Mouse (Mus musculus): ENCODE results near the gene Fam174b.

Gene Fam174b

DNA sequence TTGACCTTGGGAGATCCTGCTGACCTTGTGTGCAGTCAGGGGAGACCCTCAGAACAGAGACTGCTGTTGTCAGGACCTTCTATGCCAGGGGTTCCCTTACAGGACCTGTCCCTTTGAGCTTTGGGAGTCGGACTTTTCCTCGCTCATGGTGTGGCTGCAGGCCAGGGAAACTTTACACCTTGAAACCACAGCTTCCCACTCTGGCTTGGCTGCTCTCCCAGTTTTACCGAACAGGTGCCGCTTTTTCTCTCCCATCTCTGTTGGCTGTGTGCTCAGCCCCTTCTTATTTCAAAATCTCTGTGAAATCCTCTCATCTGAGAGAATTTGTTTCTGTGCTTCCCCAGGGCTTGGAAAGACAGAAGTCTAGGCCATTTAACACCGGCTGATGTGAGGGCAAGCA, 5.8 kb downstream of the Fam174b start:
- CTCF ChIA-PET = no interaction called here
- POLR2A ChIA-PET = no interaction called here

DNA sequence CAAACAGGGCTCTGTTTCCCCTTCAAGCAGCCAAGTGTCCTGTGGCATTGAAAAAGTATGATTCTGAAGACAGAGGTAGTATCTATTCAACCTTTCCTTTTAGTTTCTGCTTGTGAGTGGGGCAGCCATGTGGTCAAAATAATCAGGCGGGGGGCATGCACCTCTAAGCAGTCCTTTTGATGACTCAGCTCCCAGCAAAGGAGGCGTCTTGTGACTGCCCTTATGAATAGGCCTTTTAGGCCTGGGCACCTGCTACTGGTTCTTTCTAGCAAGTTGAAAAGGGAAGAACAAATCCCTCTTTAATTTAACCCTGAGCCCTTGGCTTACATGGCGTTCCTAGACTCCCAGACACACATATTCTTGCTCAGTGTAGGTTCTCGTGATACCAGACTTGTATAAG, 6.7 kb downstream of the Fam174b start:
- ChIA-PET POLR2A (no interaction called here), CTCF (interaction anchor here in 1 of 4 experiments (1.1 kb wide), 1 partner anchor 92 kb away, joined by 6 read pairs; no protein-coding TSS in a partner anchor)

DNA sequence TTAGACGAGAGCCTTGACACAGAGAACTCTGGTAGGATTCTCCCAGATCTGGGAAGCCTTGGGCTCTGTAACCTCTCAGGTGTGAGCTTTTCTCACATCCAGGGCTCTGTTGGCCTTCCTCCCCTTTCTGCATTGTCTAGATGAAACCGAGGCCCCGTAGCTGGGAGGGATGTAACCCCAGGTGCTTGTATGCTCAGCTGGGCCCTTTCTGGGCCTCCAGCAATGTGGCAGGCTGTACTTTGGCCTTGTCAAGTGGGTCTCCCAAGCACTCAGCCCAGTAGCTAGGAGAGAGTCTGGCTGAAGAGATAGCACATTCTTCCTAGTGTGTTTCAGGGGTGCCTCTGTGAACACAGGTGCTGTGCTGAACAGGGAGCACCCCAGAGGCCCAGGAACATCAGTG, 7.4 kb downstream of the Fam174b start:
- ChIA-PET CTCF (interaction anchor here in 2 of 4 experiments (1.1 to 1.2 kb wide), 2 partner anchors 92 kb away, joined by 3 to 6 read pairs; no protein-coding TSS in a partner anchor), POLR2A (no interaction called here)

DNA sequence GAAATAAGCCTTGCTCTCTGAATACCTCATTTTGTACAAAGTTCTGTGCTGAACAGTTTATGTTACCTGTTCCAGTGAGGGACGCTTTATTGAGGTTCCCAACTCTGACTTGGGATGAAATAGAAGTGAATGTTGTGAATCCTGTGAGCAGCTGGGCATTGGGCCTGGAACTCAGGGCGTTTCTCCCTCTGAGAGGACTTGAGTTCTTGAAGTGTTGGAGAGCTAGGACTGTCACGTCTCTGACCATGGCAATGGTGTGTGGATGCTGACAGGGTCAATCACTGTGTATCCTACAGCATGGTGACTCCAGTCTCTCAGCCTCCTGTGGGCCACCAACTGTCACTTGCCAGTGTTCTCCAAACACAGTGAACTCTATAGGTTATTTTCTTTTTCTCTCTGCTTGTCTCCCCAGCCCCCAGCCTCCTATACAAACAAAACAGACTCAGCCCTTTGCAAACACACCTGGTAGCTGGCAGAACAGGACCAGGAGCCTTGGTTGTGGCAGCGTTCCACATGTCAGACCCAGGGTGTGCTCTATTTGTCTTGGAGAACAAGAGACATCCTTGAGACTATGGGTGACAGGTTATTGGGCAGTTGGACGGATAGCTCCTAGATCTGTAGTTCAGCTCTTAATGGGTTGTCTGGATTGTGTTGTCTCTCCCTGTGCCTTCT, 8.5 kb downstream of the Fam174b start:
- POLR2A ChIA-PET = no interaction called here

GRCm38 (mm10) chr7:73749339-73749738, 9.2 kb downstream of the Fam174b start:
- ChIA-PET POLR2A (no interaction called here), CTCF (interaction anchor here in 3 of 4 experiments (0.5 to 1.7 kb wide), 9 partner anchors 8 to 96 kb away, joined by 3 to 13 read pairs (median 4); partner anchors contain the start of gene Fam174b (in 1 of the 3))

More for the DNA sequence above, 8.5 kb downstream of the Fam174b start:
- CTCF ChIA-PET = interaction anchor here in 3 of 4 experiments (0.5 to 1.7 kb wide), 9 partner anchors 7 to 94 kb away, joined by 3 to 13 read pairs (median 3); no protein-coding TSS in a partner anchor

- ChIA-PET POLR2A (interaction anchor here in 1 of 4 experiments (1.0 kb wide), 1 partner anchor 9 kb away, joined by 4 read pairs; no protein-coding TSS in a partner anchor), CTCF (interaction anchor here (0.6 to 1.7 kb wide), 7 partner anchors 9 to 97 kb away, joined by 3 to 13 read pairs (median 4); partner anchors contain the start of gene Fam174b (in 1 of the 4))
Measured at GRCm38 (mm10) chr7:73749983-73750382, 9.9 kb downstream of the Fam174b start.

- CTCF ChIA-PET = no interaction called here
- POLR2A ChIA-PET = no interaction called here
Measured at GRCm38 (mm10) chr7:73753598-73753997, 13.5 kb downstream of the Fam174b start.

DNA sequence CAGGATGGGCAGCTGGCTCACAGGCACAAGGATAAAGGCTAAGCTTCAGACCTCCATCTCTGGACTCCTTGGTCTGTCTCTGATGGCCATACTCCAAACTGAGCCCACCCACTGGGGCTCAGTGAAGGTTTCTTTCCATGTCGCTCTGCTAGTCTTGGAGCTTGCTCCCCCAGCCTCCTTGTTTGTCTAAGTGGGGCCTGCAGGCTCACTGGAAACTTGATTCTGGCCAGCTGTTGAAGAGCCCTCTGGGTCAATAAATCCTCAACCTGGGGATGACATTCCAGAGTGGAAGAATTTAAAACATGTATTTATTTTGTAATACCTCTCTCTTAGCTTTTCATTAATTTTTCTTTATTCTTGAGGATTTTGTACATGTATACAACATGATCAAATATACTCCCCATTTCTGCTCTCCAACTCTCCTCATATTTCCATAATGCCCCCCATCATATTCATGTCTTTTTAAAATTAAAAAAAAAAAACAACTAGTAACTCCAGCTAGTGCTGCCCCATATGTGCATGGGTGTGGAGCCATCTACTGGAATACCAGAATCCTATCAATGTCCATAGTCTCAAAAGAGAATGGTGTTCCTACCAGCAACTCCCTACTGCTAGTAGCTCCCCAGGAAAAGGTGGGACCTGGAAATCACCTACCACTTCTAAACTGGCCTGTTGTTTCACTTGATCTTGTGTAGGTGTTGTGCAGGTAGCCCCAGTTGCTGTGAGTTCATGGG, 15.4 kb downstream of the Fam174b start:
- ChIA-PET CTCF (interaction anchor here in 1 of 4 experiments (0.6 kb wide), 1 partner anchor 102 kb away, joined by 4 read pairs; no protein-coding TSS in a partner anchor), POLR2A (interaction anchor here in 2 of 4 experiments (0.6 to 0.8 kb wide), 3 partner anchors 17 to 243 kb away, joined by 3 to 4 read pairs (median 3); no protein-coding TSS in a partner anchor)

GRCm38 (mm10) chr7:73761691-73762189, 21.6 kb downstream of the Fam174b start:
- POLR2A ChIA-PET = interaction anchor here in 1 of 4 experiments (1.1 kb wide), 1 partner anchor 91 kb away, joined by 3 read pairs; no protein-coding TSS in a partner anchor
- CTCF ChIA-PET = no interaction called here

GRCm38 (mm10) chr7:73764679-73765078, 24.6 kb downstream of the Fam174b start:
- ChIA-PET CTCF (no interaction called here), POLR2A (no interaction called here)

GRCm38 (mm10) chr7:73765186-73765903, 25.2 kb downstream of the Fam174b start:
- CTCF ChIA-PET = no interaction called here
- POLR2A ChIA-PET = no interaction called here

GRCm38 (mm10) chr7:73769224-73769623, 29.1 kb downstream of the Fam174b start:
- POLR2A ChIA-PET = no interaction called here
- CTCF ChIA-PET = no interaction called here

DNA sequence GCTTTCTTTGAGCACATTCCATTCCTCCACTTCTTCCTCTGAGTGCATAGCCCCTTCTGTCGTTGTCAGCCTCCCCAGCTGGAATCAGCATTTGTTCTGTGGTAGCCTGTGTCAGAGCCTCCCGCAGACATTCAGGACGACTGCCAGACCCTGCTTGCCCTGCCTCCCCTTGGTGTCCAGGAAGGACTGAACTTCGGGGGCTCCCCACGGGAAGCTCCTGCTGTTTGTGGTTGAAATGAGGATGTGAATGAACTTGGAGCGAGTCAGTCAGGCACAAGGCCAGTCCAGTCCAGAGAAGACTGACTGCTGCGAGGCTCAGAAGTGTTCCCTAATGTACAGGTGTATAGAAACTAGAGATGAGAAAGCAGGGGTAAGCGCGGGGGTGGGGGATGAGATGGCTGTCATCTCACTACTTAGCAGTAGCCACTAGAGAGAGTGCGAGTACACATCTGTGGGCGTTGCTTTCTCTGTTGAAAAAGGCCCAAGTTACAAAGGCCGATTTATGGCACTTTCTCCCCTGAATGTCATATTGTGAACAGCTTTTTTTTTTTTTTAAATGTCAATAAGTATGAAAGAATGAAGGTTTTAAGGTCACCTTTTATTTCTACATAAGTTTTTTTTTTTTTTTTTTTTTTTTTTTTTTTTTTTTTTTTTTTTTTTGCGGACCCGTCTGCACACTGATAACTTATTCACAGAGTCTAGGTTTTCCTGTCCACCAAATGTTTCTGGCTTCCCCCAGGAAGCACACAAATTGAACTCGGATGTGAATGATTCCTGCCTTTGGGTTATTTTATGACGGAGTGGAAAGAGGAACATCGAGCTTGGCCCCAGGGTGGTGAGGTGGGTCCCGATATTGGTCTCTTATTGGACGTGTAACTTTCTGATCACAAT, 31.5 kb downstream of the Fam174b start:
- CTCF ChIA-PET = interaction anchor here in 2 of 4 experiments (0.6 to 1.9 kb wide), 5 partner anchors 82 to 614 kb away, joined by 3 to 4 read pairs (median 4); no protein-coding TSS in a partner anchor
- POLR2A ChIA-PET = interaction anchor here in 2 of 4 experiments (0.6 to 1.6 kb wide), 8 partner anchors 10 to 385 kb away, joined by 3 to 5 read pairs (median 3); no protein-coding TSS in a partner anchor

- CTCF ChIA-PET = interaction anchor here in 2 of 4 experiments (0.6 to 1.9 kb wide), 5 partner anchors 81 to 613 kb away, joined by 3 to 4 read pairs (median 4); no protein-coding TSS in a partner anchor
- POLR2A ChIA-PET = interaction anchor here in 2 of 4 experiments (0.6 to 1.6 kb wide), 8 partner anchors 10 to 384 kb away, joined by 3 to 5 read pairs (median 3); no protein-coding TSS in a partner anchor
Measured at GRCm38 (mm10) chr7:73772275-73772765, 32.2 kb downstream of the Fam174b start.

- POLR2A ChIA-PET = interaction anchor here in 1 of 4 experiments (0.6 kb wide), 1 partner anchor 89 kb away, joined by 3 read pairs; no protein-coding TSS in a partner anchor
- CTCF ChIA-PET = interaction anchor here in 1 of 4 experiments (0.6 kb wide), 1 partner anchor 14 kb away, joined by 3 read pairs; no protein-coding TSS in a partner anchor
Measured at GRCm38 (mm10) chr7:73774781-73775180, 34.7 kb downstream of the Fam174b start.

DNA sequence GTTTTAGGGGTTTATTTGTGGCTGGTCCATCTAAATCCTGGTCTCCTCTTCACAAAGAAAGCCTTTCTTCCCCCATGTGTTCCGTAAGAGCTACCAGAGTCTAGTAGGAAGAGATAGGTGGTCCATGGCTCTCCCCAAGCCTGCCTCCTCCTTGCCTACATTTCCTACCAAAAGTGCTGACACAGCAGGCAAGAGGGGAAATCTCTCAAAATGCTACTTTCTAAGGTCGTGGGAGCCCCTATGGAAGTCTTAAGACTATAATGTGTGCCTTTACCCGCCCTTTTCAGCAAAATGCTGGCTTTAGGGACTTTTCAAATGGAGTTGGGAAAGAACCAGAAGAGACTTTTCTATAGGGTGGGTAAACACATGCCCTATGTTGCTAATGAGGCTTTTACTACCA, 37.7 kb downstream of the Fam174b start:
- POLR2A ChIA-PET = no interaction called here
- CTCF ChIA-PET = no interaction called here

- POLR2A ChIA-PET = no interaction called here
- CTCF ChIA-PET = no interaction called here
Measured at GRCm38 (mm10) chr7:73784736-73785428, 44.8 kb downstream of the Fam174b start.

All from embryonic stem cell, embryonic (primary cell).